Mouse (Mus musculus) megakaryocyte-erythroid progenitor cell, adult 5-6 weeks (primary cell): ENCODE data around the gene Avil. TPM values are rescaled to one million over a fixed set of nuclear protein-coding genes. Genes with fewer than 3 reads are reported as not detected.

Experiments used
- ATAC-seq: replicated peaks from 2 replicates; pipeline ENCODE4 v1.8.0; 2016; ENCODE audit warnings: mild to moderate bottlenecking, inconsistent platforms; ENCODE audit not compliant: severe bottlenecking, poor library complexity, low FRiP score, low TSS enrichment
- total RNA-seq, 2 experiments: library from RNA; stranded (forward) in 1 of 2; stranded (reverse) in 1 of 2; fragments of 200-1000, 215-1000 nt in 1 of 2; fragments of >200 nt in 1 of 2; fragmentation: Nextera tagmentation in 1 of 2; gene quantifications; 2 replicates each; pipeline ENCODE4 v1.2.3; 2014 to 2017

The Avil gene
- total RNA-seq, 2 experiments from 2014 or later = 0.38 TPM; not detected in 1

DNA sequence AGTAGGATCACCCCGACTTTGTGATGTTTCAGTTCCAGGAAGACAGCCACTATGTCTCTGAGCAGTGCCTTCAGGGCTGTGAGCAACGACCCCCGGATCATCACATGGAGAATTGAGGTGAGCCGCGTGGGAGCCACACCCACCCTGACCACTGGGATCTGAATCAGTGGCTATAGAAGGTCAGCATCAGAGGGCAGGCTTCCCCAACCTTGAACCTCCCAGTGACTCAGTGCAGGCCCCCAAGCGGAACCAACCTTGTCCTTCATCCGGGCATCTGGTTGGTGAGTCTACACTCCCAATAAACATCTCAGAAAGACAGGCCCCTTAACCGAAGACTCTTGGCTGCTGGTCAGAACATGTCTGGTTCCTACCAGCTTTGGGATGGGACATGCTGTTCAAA lies 2.8 kb downstream of the Avil start:
- no peak for ATAC-seq

DNA sequence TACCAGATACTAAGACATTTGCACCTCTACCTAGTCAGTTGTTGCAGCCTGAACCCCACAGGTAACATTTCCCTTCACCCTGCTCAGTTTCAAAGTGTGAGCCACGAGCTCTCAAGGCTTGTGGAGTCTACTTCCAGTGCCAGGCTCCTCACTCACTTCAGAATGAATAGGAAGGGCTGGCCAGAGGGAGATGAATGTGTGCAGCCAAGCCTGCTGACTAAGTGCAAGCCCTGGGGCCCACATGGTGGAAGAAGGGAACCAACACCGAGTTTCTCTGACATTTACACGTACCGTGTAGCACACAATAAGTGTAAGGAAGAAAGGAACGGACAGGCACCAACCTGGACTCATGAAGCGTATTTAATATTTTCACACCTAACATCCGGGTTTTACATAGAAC lies 3.3 kb downstream of the Avil start:
- no peak for ATAC-seq

DNA sequence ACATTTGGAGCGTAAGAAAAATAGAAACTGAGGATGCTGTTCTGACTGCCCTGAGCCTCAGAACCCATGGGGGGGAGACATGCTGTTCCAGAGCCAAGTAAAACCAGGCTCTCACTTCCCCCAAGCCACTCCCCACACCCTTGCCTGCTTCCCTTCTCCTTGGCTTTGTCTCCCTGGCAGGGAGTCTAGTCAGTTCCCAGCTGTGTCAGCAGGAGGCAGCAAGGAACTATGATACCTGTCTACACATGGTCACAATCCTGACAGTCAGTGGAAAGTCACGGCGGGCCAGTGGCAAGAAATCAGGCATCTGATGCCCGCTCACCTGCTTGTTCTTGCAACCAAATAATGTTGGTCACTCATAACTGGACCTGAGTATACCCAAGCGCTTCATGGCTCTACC lies 16.0 kb downstream of the Avil start:
- no peak for ATAC-seq

DNA sequence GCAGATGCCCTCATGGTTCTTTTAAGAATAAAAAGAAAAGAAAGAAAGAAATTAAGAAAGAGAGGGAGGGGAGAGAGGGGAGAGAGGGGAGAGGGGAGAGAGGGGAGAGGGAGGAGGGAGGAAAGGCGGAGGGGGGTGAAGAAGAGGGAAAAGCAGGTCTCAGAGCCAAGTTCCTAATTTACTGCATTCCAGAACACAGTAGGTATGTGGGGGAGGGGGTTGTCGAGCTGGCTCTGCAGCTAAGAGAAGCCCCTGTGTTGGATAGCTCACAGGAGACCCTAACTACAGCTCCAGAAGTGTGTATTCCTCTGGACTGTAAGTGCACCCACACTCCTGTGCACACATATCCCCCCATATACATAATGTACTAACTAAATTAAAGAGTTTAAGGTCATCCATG lies 16.6 kb downstream of the Avil start:
- no peak for ATAC-seq

DNA sequence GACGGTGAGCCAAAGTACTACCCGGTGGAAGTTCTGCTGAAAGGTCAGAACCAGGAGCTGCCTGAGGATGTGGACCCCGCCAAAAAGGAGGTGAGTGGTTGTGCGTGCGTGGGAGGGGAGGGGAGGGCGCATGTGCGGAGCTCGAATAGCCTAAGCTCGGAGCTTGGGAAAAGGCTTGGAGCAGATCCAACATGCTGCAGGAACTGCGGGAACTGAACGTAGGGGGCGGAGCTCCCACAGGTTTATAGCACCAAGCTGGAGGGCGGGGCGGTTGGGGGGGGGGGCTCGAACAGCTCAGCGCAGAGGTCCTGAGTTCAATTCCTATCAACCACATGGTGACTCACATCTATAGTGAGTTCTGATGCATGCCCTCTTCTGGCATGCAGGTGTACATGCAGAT lies 17.9 kb downstream of the Avil start:
- no peak for ATAC-seq

DNA sequence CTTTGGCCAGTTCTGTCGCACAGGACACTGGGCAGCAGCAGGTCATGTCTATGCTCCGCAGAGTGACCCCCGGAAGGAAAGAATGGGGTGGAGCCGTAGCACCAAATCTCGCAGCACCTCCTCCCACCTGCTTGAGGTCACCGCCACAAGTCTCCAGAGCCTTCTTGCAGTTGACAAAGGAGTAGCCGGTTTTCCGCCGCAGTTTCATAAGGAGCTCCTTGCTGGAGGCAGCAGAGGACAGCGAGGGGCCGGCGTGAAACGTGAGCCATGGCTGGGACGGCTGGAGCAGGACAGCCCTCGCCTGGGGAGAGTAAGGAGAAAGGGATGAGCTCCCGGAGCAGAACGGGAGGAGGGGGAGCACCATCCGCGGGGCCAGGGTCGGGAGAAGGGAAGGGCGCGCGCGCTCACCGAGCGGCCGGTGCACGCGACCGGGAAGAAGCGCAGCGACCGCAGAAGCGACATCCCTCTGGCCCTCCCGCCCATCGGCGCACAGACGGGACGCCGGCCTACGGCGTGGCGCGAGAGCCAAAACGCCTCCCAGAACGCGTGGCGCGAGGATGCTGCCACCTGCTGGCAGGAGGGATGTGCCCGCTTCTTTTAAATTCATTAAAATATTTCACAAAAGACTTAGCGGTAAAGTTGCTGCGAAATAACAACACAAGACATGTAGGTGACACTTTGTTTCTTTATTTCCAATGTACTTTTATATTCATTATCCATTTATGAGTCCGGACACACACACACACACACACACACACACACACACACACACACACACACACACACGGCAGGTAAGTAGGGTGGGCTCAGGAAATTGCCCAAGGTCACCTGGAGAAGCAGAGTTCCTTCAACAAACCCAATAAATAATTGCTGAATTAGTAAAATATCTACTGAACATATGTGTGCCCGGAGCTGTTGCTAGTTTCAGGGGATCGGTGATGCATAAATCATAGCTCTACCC lies 30.1 kb downstream of the Avil start, which contains the start of gene Tsfm:
Gene Tsfm (minus strand): TSS at position 505 of the 961 bp plus-strand sequence.
- peak; percentile 96 for ATAC-seq

DNA sequence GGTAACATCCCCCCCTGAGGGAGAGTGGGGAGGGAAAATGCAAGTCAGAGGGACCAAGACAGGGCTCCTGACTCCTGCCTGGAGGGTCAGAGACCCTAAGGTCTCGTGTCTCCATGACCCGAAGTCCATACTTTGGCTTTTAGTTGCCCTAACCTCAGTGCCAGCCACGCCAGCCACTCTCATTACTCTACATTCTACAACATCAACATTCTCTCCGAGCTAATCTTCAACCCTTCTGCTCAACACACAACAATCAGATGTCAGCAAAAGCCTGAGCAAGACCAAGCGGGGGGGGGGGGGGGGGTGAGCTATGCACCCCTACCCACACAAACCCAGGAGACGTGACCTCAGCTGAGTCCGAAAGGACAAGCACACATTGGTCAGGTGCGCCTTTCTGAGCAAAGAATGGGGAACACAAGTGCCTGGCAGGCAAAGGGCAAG lies 32.8 kb downstream of the Avil start:
- no peak for ATAC-seq

DNA sequence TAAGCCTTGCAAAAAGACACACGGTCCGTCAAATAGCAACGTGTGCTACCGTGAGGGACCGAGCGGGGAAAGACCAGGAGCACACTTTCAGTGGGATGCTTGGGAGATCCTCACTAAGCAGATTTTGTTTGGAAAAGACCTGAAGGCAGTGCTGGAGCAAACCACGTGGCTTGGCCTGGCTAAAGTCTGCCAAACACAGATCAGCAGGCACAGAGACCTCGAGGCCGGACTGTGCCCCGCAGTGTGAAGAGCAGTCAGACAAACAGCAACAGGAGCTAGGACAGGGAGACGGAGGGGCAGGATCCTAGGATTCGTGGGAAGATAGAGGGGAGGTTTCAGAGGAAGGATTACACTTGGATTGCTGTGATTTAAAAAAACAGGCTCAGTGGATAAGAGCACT lies 35.8 kb downstream of the Avil start:
- no peak for ATAC-seq

DNA sequence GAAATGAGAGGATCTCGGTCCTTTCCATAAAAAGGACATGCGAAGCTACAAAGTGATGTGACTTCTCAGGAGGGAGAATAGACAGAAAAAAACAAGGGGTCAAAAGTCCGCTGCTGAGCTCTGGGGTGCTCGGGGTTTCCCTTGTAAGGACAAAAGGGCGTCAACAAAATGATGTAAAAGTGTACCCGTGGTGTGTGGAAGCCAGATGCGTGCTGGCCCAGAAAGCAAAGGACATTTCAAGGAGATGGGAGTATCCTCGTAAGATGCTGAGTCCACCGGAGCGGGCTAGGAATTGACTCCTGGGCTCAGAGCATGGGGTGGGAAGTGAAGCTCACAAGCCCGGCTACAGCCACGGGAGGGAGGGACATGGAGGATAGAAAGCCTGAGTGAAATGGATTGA lies 37.1 kb downstream of the Avil start:
- no peak for ATAC-seq

DNA sequence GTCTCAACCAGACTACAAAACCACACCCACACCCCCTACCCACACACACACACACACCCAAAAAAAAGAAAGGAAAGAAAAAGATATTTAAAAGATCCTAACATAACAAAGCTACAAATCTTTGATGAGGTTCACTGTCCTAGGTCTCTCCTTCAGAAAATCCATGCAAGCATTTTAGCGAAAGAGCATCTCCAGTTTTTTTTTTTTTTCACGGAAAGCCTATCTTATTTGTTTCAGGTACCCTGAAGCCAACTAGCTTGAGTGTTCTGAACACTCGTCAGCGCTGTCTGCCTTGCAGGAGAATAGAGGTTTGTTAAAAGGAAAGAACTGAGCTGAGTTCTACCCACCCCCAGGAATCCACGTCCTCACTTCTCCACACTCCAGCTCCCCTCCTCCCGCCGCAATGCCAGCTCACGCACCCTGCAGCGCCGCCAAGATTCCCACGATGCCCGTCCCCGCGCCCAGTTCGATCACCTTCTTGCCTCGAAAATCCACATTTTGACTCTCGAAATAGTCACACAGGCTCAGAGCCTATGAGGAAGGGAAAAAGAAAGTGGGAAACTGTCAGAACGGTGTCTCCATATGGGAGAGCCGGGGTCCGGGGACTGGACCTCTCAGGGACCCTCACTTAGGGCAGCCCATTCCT lies 40.2 kb downstream of the Avil start:
- no peak for ATAC-seq

DNA sequence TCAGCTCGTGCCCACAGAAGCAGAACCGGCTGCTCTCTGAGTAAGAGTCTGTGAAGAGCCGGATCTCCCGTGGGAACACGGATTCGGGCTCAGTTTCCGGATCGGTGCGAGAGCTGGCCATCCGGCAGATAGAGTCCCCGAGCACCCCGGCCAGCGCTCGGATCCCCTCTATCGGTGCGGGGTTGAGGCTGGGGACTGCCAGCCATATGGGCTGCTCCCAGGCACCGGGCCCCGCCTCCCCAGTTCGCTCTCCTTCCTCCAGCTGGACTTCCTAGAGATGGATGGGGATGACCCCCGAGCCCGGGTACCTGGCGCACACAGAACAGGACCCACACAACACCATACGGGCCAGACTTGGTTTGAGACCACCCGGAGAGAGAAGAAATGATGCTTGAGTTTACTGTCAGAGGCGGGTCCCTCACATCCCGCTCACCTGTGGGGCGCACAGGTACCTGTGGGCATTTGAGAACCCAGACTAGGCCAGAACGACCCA lies 40.8 kb downstream of the Avil start, which contains the start of the genes Mettl1 and Eef1akmt3:
Gene Mettl1 (plus strand): TSS at position 141 of the 493 bp plus-strand sequence.
Gene Eef1akmt3 (minus strand): TSS at position 240 of the 493 bp plus-strand sequence.
- peak; percentile 55 for ATAC-seq

DNA sequence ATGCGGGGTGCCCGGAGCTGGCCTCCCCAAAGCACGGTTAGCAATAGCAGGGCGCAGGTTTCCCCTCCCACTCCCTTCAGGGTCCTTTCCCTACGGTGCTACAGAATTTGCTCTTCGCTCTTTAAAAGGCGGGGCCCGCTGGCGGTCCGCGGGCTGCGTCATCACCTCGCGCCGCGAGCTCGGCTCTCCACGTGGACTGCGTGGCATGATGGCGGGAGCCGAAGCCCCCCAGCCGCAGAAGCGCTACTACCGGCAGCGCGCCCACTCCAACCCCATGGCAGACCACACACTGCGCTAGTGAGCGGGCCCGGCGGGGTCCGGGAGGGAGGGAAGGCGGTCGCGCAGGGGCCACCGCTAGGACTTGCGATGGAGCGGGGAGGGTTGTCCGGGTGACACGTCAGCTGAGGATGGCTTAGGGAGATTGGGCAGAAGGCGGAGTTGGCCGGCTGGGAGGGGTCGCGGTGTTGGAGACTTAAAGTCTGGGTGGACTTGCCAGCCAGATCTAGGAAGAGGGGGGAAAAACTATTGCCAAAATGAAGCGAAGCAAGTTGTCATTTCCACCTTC lies 41.3 kb downstream of the Avil start:
- peak; percentile 79 for ATAC-seq

DNA sequence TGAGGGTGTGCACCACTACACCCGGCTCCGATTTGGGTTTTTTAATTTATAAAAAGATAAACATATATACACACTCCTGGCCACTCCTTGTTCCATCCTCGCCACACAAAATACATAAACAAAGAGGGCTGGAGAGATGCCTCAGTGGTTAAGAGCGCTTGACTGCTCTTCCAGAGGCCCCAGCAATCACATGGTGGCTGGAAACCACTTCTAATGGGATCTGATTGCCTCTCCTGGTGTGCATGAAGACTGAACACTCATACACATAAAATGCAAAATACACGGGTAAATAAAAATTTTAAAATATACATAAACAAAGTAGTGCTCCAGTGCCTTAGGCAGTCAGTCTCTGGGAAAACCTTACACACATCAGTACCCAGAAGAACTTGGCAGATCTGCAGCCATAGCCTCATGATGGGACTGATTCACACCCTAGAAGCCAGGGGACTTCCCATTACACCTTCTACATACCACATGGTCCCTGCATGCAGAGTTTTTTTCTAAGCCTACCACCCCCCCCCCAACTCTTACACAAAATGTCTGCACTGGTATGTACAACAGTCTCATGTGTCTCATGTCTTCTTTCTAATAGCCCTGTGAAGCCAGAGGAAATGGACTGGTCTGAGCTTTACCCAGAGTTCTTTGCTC lies 42.1 kb downstream of the Avil start:
- no peak for ATAC-seq

DNA sequence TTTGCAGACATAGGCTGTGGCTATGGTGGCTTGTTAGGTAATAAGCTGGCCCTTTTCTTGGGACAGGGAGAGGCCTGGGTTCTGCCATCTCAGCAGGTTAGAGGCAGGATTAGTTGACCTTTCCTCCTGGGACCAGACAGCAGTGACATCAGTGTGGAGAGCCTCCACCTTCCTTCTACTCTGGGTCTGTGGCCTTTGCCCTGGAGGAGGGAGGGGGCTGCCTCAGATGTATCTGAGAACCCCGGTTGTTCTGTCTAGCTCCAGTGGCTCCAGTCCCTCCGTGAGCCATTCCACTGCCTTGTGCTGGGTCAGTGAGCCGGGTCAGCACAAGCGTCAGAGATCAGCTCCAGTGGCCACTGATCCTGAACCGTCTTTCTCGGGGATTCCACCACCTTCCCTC lies 42.7 kb downstream of the Avil start:
- no peak for ATAC-seq

DNA sequence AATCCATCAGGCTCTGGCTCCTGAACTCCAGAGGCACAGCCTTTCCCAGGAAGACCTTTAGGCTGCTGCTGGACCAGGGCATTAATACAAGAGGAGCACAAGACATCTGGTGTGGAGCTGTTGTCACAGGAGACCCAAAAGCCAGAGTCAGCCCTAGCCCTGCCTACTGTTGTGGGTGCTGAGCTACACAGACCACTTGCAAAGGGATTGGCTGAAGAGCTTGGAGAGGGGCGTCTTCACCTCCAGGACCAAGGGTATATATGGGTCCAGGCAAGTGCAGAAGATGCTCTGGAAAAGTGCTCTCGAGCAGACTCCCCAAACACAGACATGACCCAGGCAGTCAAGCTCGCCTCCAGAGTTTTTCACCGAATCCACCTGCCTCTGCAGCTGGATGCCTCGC lies 47.4 kb downstream of the Avil start, which contains the start of gene Cyp27b1:
Gene Cyp27b1 (plus strand): TSS at position 297 of the 400 bp plus-strand sequence.
- no peak for ATAC-seq

DNA sequence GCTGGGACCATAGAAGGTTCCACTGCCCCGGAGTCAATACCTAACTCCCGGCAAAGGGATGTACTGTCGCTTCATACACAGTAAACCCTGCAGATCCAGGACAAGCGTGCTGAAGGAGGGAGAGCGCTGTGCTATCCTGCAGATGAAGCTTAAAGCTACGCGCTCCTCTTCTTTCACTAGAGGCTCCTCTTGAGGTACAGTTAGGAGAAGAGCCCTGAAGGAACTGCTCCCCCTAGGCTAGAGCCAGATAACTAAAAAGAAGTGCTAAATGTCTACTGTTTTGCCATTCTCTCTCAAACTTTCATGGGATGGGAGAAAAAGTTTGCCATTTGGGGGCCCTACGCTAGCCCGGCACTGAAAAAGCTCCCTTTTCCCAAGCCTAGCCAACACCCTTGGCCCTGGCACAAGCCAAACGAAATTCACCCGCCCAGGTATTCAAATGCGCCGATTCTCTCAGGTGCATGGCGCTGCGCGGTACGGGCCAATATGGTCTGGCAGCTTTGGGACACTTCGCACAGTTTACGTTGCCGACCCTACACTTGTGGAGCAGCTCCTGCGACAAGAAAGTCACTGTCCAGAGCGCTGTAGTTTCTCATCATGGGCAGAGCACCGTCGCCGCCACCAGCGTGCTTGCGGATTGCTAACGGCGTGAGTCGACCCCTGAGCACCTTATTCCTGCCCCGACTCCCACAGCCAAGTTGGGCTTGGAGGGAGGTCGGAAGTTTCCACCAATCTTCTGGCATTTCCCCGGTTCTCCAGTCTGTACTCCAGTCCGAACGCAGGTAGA lies 48.3 kb downstream of the Avil start:
- peak; percentile 21; the same call in 1 of the 2 replicates for ATAC-seq

DNA sequence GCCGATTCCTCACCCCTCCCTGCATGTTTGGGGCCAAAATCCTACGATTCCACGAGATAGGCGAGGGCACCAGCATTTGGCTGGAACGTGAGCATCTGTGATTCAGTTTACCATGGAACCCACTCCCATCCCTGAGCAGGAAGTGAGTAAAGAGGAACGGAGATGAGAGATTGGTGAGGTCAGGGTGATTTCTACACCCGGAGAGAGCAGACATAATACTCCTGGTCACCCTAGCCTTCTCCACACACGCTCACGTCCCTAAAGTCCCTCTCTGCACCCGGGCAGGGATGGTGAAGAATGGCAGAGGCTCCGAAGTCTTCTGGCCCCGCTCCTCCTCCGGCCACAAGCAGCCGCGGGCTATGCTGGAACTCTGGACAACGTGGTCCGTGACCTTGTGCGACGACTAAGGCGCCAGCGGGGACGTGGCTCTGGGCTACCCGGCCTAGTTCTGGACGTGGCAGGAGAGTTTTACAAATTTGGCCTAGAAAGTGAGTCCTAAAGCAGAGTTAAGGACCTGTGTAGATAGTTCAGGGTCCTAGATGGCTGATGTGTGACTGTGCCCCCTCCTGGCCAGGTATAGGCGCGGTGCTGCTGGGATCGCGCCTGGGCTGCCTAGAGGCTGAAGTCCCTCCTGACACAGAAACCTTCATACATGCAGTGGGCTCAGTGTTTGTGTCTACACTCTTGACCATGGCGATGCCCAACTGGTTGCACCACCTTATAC lies 49.0 kb downstream of the Avil start:
- peak; percentile 20; the same call in 1 of the 2 replicates for ATAC-seq

DNA sequence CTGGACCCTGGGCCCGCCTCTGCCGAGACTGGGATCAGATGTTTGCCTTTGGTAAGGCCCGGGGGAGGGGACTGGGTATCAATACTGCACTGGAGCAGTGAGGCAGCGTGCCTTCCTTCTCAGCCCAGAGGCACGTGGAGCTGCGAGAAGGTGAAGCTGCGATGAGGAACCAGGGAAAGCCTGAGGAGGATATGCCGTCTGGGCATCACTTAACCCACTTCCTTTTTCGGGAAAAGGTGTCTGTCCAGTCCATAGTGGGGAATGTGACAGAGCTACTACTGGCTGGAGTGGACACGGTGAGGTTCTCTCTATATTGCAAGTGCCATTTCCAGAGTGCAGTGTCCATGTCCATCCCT lies 49.6 kb downstream of the Avil start:
- no peak for ATAC-seq
